In genomic region chr8:70873364-70873985, GRCm38 (mm10) we compare ENCODE assay signal across 8 mouse cellular contexts. TPM values are rescaled to one million over a fixed set of nuclear protein-coding genes. Genes with fewer than 3 reads are reported as not detected.
DNase-seq lines count a peak whose midpoint lies in the region; ATAC-seq and TF ChIP-seq lines count a peak whose summit lies in the region.

TSS of gene Ccdc124 (minus strand) at chr8:70873935.

- peak within 1 kb of the TSS; percentile 63 for H3K4me2 ChIP-seq in forebrain, embryonic 14.5 days (ENCODE audit: low read length)
- peak within 1 kb of the TSS; percentile 87 for H3K4me2 ChIP-seq in neural tube, embryonic 15.5 days

- peak; percentile 96 for DNase-seq in forebrain, embryonic 14.5 days (ENCODE audit: low spot score)
- peak; percentile 96 to 98 for DNase-seq in heart, postnatal 14 days
- DNase-seq in layer of hippocampus, adult 11-12 months (ENCODE audit: low spot score), result peak; percentile 97
- peak; percentile 95 to 96 for DNase-seq in lung, adult 18-20 months
- peak; percentile 96 for DNase-seq in testis, postnatal 14 days (ENCODE audit: low spot score)

- peak; percentile 72 for ATAC-seq in cerebellum, adult (ENCODE audit: insufficient number of reproducible peaks, low FRiP score, low TSS enrichment)
- ATAC-seq in forebrain, embryonic 14.5 days, result peak; percentile 92
- peak; percentile 86 for ATAC-seq in neural tube, embryonic 15.5 days (ENCODE audit: low FRiP score)

- under 1% methylated on average over 46 of the region's 46 CpGs for WGBS in forebrain, embryonic 14.5 days
- WGBS in neural tube, embryonic 15.5 days, result 1% methylated on average over 45 of the region's 46 CpGs

- no peaks in the 10 kb centered on the region for H3K27me3 ChIP-seq in E14TG2a.4 (ENCODE audit: insufficient read depth, low read length)
- H3K27me3 ChIP-seq in forebrain, embryonic 14.5 days (replicated peaks; ENCODE audit: control insufficient read depth, insufficient read depth, low read length), result no peaks in the 10 kb centered on the region
- no peaks in the 10 kb centered on the region for H3K27me3 ChIP-seq in neural tube, embryonic 15.5 days (replicated peaks)

- TF ChIP-seq CTCF in E14TG2a.4 (conservative IDR thresholded peaks at IDR 0.05; ENCODE audit: low read length), result no peak; the same call in none of the 2 replicates

- peak within 1 kb of the TSS; percentile 67 for H3K9ac ChIP-seq in forebrain, embryonic 14.5 days (ENCODE audit: low read length)
- H3K9ac ChIP-seq in neural tube, embryonic 15.5 days (replicated peaks), result peak within 1 kb of the TSS; percentile 72

- H3K9me3 ChIP-seq in E14TG2a.4 (ENCODE audit: low read length), result no peaks in the 10 kb centered on the region
- H3K9me3 ChIP-seq in forebrain, embryonic 14.5 days (replicated peaks; ENCODE audit: control insufficient read depth, low read length), result no peaks in the 10 kb centered on the region
- no peaks in the 10 kb centered on the region for H3K9me3 ChIP-seq in neural tube, embryonic 15.5 days (replicated peaks)

- intact Hi-C loops in heart, postnatal 14 days (cut with DNase I), result loop anchor here (1.0 kb wide), 1 partner anchor 21 kb away; no protein-coding TSS in a partner anchor

- peak within 1 kb of the TSS; percentile 95 for H3K4me3 ChIP-seq in E14TG2a.4 (replicated peaks; ENCODE audit: low read length)
- H3K4me3 ChIP-seq in forebrain, embryonic 14.5 days (ENCODE audit: low read depth, low read length), result peak within 1 kb of the TSS; percentile 65
- peak within 1 kb of the TSS; percentile 80 for H3K4me3 ChIP-seq in neural tube, embryonic 15.5 days (replicated peaks)

- peaks cover 11% of the 10 kb centered on the region for H3K36me3 ChIP-seq in E14TG2a.4 (ENCODE audit: insufficient read depth, low read length)
- H3K36me3 ChIP-seq in forebrain, embryonic 14.5 days (ENCODE audit: control insufficient read depth, insufficient read depth, low read length), result peaks cover 3% of the 10 kb centered on the region
- no peaks in the 10 kb centered on the region for H3K36me3 ChIP-seq in neural tube, embryonic 15.5 days

- H3K4me1 ChIP-seq in E14TG2a.4 (replicated peaks; ENCODE audit: low read depth, low read length), result peaks cover 84% of the 10 kb centered on the region
- H3K4me1 ChIP-seq in forebrain, embryonic 14.5 days (ENCODE audit: control insufficient read depth, insufficient read depth, low read length), result peaks cover 13% of the 10 kb centered on the region
- H3K4me1 ChIP-seq in neural tube, embryonic 15.5 days, result peaks cover 39% of the 10 kb centered on the region

- H3K27ac ChIP-seq in forebrain, embryonic 14.5 days (ENCODE audit: low read depth, low read length), result peak within 1 kb of the TSS; percentile 81; the same call in 1 of the 2 replicates
- H3K27ac ChIP-seq in neural tube, embryonic 15.5 days (replicated peaks), result peak within 1 kb of the TSS; percentile 89

RNA-seq across cellular contexts. Expression of gene Ccdc124, which starts in this region (rescaled TPM):
- polyA plus RNA-seq in forebrain, embryonic 14.5 days (2014; fragmentation: Nextera tagmentation; extraction: Ambion mirVana), result 177 and 182 TPM in 2 replicates
- 10 to 100 TPM; 38.8 to 40.1 TPM for total RNA-seq in heart, postnatal 14 days (2021)
- polyA plus RNA-seq in neural tube, embryonic 15.5 days (2015; fragmentation: Nextera tagmentation; extraction: Ambion mirVana), result 162 and 163 TPM in 2 replicates

Comparison
In these comparisons a context has a peak if more than half of its experiments do, and no peak if none do; other contexts are left out.
1. Peak in every context shown above with its lines: DNase-seq, ATAC-seq, H3K4me3 ChIP-seq and H3K27ac ChIP-seq.